Mouse (Mus musculus): ENCODE measurements at regions not wholly inside any gene's neighbourhood (a gene's known extent, or its start where the extent isn't known, plus 50 kb on each side); places are given as distances from the start of the nearest gene placed in this dataset.

DNA sequence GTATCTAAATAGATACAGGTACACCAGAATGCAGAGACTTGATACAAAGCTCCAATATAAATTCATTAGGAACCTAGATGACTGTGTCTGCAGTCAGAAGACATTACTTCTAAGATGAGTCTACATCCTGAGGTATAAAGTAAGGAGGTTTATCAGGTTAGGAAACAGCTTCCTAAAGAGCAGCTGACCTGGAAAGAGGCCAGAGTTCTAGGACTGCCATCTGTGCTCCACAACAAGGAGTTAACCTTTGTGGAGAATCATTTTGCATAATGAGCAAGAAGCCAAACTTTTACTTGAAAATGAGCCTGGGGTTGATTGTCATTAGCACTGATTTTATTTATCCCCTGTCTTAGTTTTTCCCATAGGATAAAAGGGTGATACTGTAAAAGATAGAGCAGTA is 211.6 kb upstream of the Tenm2 start:
- Histone ChIP-seq H3K36me3 (ENCODE audit: control insufficient read depth, insufficient read depth) (no peaks in the 10 kb centered on the region), H3K4me3 (no peak overlapping the region), H3K79me2 (ENCODE audit: control insufficient read depth, insufficient read depth) (no peaks in the 10 kb centered on the region), H3ac (ENCODE audit: control insufficient read depth, insufficient read length) (no peak overlapping the region), H3K27me3 (ENCODE audit: control insufficient read depth, insufficient read depth, insufficient read length) (no peaks in the 10 kb centered on the region), H3K4me2 (ENCODE audit: low read depth) (no peak overlapping the region)
- TF ChIP-seq TCF3 (IDR thresholded peaks at IDR 0.05; ENCODE audit: insufficient read length, low read depth) (no peak), TCF12 (IDR thresholded peaks at IDR 0.05; ENCODE audit: insufficient read depth, poor library complexity, severe bottlenecking) (no peak), E2F4 (IDR thresholded peaks at IDR 0.05; ENCODE audit: insufficient read depth) (no peak), CEBPB (IDR thresholded peaks at IDR 0.05; ENCODE audit: insufficient read depth, poor library complexity, severe bottlenecking) (no peak), POLR2A (IDR thresholded peaks at IDR 0.05; ENCODE audit: insufficient read length, low read depth) (no peak), USF1 (IDR thresholded peaks at IDR 0.05; ENCODE audit: low read depth) (no peak), REST (IDR thresholded peaks at IDR 0.05; ENCODE audit: insufficient read depth, insufficient read length) (no peak), SRF (IDR thresholded peaks at IDR 0.05; ENCODE audit: control insufficient read depth, insufficient read length, low read depth) (no peak), MYOD1 (IDR thresholded peaks at IDR 0.05; ENCODE audit: control insufficient read depth in 1 of 3, insufficient read length in 2 of 3, low read depth in 2 of 3) (no peak), POLR2AphosphoS2 (IDR thresholded peaks at IDR 0.05; ENCODE audit: insufficient read length, low read depth) (no peak), MAX (IDR thresholded peaks at IDR 0.05; ENCODE audit: low read depth) (no peak), MYOG (IDR thresholded peaks at IDR 0.05; ENCODE audit: control insufficient read depth in 1 of 3, insufficient read depth in 1 of 3, insufficient read length in 2 of 3, low read depth in 2 of 3) (no peak)

DNA sequence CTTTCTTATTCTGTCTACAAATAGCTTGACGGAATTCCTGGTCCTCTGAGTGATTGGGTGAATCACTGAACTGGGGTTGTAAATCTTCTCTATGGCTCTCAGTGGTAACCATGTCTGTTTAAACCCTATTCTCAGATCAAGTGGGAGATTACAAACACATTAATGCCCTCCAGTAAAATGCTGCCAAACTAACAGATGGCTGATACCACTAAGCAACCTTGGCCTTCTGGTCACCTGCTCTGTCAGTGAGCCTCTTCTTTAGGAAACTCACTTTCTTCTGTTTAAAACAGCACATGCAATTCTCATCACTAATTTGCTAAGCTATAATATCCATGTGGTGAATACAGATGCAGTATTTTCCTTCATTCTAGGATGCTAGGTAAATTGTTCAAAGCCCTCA is 210.9 kb upstream of the Tenm2 start:
- Histone ChIP-seq H3K27me3 (ENCODE audit: control insufficient read depth, insufficient read depth, insufficient read length) (no peaks in the 10 kb centered on the region), H3K4me2 (ENCODE audit: low read depth) (no peak overlapping the region), H3K4me3 (no peak overlapping the region), H3K36me3 (ENCODE audit: control insufficient read depth, insufficient read depth) (no peaks in the 10 kb centered on the region), H3ac (ENCODE audit: control insufficient read depth, insufficient read length) (no peak overlapping the region), H3K79me2 (ENCODE audit: control insufficient read depth, insufficient read depth) (no peaks in the 10 kb centered on the region)
- no peak for TF ChIP-seq E2F4 (IDR thresholded peaks at IDR 0.05; ENCODE audit: insufficient read depth)
- TF ChIP-seq USF1 (IDR thresholded peaks at IDR 0.05; ENCODE audit: low read depth): no peak
- no peak for TF ChIP-seq TCF3 (IDR thresholded peaks at IDR 0.05; ENCODE audit: insufficient read length, low read depth)
- no peak for TF ChIP-seq CEBPB (IDR thresholded peaks at IDR 0.05; ENCODE audit: insufficient read depth, poor library complexity, severe bottlenecking)
- TF ChIP-seq MYOG (IDR thresholded peaks at IDR 0.05; ENCODE audit: control insufficient read depth in 1 of 3, insufficient read depth in 1 of 3, insufficient read length in 2 of 3, low read depth in 2 of 3): no peak
- no peak for TF ChIP-seq TCF12 (IDR thresholded peaks at IDR 0.05; ENCODE audit: insufficient read depth, poor library complexity, severe bottlenecking)
- TF ChIP-seq POLR2A (IDR thresholded peaks at IDR 0.05; ENCODE audit: insufficient read length, low read depth): no peak
- no peak for TF ChIP-seq MYOD1 (IDR thresholded peaks at IDR 0.05; ENCODE audit: control insufficient read depth in 1 of 3, insufficient read length in 2 of 3, low read depth in 2 of 3)
- no peak for TF ChIP-seq SRF (IDR thresholded peaks at IDR 0.05; ENCODE audit: control insufficient read depth, insufficient read length, low read depth)
- no peak for TF ChIP-seq MAX (IDR thresholded peaks at IDR 0.05; ENCODE audit: low read depth)
- no peak for TF ChIP-seq REST (IDR thresholded peaks at IDR 0.05; ENCODE audit: insufficient read depth, insufficient read length)
- no peak for TF ChIP-seq POLR2AphosphoS2 (IDR thresholded peaks at IDR 0.05; ENCODE audit: insufficient read length, low read depth)

DNA sequence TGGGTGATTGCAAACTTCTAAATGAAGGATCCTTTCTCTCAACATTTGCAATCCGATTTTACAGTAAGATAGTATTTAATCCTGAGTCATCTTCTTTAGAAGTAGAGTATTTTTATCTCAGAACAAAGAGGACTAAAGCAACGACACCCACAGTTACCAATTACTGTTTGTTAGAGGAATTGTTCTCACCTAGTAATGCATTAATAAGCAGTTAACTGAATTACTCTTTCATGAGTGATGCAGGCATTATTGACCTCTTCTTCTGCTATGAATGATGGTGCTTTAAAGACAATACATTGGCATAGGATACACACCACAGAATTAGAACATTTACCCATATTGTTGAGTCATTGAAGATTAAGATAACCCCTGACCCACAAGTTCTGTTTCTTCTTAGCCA is 207.0 kb upstream of the Tenm2 start:
- Histone ChIP-seq H3K79me2 (ENCODE audit: control insufficient read depth, insufficient read depth) (no peaks in the 10 kb centered on the region), H3K4me2 (ENCODE audit: low read depth) (no peak overlapping the region), H3K27me3 (ENCODE audit: control insufficient read depth, insufficient read depth, insufficient read length) (no peaks in the 10 kb centered on the region), H3ac (ENCODE audit: control insufficient read depth, insufficient read length) (no peak overlapping the region), H3K36me3 (ENCODE audit: control insufficient read depth, insufficient read depth) (no peaks in the 10 kb centered on the region), H3K4me3 (no peak overlapping the region)
- TF ChIP-seq CEBPB (IDR thresholded peaks at IDR 0.05; ENCODE audit: insufficient read depth, poor library complexity, severe bottlenecking) (no peak), SRF (IDR thresholded peaks at IDR 0.05; ENCODE audit: control insufficient read depth, insufficient read length, low read depth) (no peak), TCF12 (IDR thresholded peaks at IDR 0.05; ENCODE audit: insufficient read depth, poor library complexity, severe bottlenecking) (no peak), MYOD1 (IDR thresholded peaks at IDR 0.05; ENCODE audit: control insufficient read depth in 1 of 3, insufficient read length in 2 of 3, low read depth in 2 of 3) (no peak), POLR2AphosphoS2 (IDR thresholded peaks at IDR 0.05; ENCODE audit: insufficient read length, low read depth) (no peak), USF1 (IDR thresholded peaks at IDR 0.05; ENCODE audit: low read depth) (no peak), MYOG (IDR thresholded peaks at IDR 0.05; ENCODE audit: control insufficient read depth in 1 of 3, insufficient read depth in 1 of 3, insufficient read length in 2 of 3, low read depth in 2 of 3) (no peak), POLR2A (IDR thresholded peaks at IDR 0.05; ENCODE audit: insufficient read length, low read depth) (no peak)

DNA sequence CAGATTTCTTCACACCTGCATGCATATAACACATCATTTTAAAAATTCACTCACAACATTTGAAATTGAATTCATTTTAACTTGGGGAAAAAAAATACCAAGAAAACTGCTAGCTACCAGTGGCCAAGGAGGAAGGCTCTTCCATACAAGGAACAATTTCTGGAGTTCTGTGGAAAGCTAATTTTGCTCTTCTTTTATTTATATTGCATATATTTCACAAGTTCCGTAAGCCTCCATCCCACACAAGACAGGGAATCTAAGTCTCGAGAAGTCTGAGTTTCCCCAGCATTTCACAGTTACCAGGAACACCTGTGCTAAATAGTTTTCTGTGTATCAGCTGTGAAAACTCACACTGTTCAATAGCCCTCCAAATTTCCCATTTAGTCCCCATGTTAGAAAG is 198.8 kb upstream of the Tenm2 start:
- Histone ChIP-seq H3K79me2 (ENCODE audit: control insufficient read depth, insufficient read depth) (no peaks in the 10 kb centered on the region), H3K4me2 (ENCODE audit: low read depth) (no peak overlapping the region), H3K36me3 (ENCODE audit: control insufficient read depth, insufficient read depth) (no peaks in the 10 kb centered on the region), H3K27me3 (ENCODE audit: control insufficient read depth, insufficient read depth, insufficient read length) (no peaks in the 10 kb centered on the region), H3K4me3 (no peak overlapping the region), H3ac (ENCODE audit: control insufficient read depth, insufficient read length) (no peak overlapping the region)
- TF ChIP-seq CEBPB (IDR thresholded peaks at IDR 0.05; ENCODE audit: insufficient read depth, poor library complexity, severe bottlenecking) (no peak), E2F4 (IDR thresholded peaks at IDR 0.05; ENCODE audit: insufficient read depth) (no peak), MYOD1 (IDR thresholded peaks at IDR 0.05; ENCODE audit: control insufficient read depth in 1 of 3, insufficient read length in 2 of 3, low read depth in 2 of 3) (no peak), TCF12 (IDR thresholded peaks at IDR 0.05; ENCODE audit: insufficient read depth, poor library complexity, severe bottlenecking) (no peak), POLR2A (IDR thresholded peaks at IDR 0.05; ENCODE audit: insufficient read length, low read depth) (no peak), TCF3 (IDR thresholded peaks at IDR 0.05; ENCODE audit: insufficient read length, low read depth) (no peak)
